Mouse (Mus musculus) lung, adult 2 months (tissue): ENCODE measurements around the gene Usp18.

Experiments used
- CTCF ChIP-seq: fragments of 200-500 bp; IDR thresholded peaks from 2 replicates; pipeline ENCODE4 v1.5.1; 2011; ENCODE audit warnings: mild to moderate bottlenecking, low read length, control low read depth; ENCODE audit not compliant: insufficient read depth
- POLR2A ChIP-seq: fragments of 200-500 bp; IDR thresholded peaks from 2 replicates; pipeline ENCODE4 v1.6.1; 2011; ENCODE audit warnings: low read depth, mild to moderate bottlenecking, control low read depth, low read length, borderline replicate concordance; ENCODE audit errors: extremely low read depth

DNA sequence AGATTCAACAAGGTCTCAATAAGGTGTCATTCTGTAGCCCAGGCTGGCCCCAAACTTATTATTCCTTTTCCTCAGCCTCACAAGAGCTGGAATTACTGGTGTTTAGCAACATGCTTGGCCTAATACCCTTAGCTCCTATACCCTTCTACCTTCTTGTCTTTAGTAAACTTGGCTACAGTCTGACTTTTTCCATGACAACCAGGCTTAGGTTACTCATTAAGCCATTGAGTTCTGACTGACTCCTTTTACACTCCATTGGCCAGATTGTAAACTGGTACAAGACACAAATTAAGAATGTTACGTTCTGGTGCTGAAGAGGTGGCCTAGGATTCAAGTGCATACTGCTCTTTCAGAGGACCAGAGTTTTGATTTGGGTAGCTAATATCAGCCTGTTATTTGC lies 4.7 kb downstream of the Usp18 start:
- no peak for TF ChIP-seq CTCF
- no peak for TF ChIP-seq POLR2A
